Comparison of ENCODE assay signal across 23 mouse cellular contexts in the genomic region with DNA sequence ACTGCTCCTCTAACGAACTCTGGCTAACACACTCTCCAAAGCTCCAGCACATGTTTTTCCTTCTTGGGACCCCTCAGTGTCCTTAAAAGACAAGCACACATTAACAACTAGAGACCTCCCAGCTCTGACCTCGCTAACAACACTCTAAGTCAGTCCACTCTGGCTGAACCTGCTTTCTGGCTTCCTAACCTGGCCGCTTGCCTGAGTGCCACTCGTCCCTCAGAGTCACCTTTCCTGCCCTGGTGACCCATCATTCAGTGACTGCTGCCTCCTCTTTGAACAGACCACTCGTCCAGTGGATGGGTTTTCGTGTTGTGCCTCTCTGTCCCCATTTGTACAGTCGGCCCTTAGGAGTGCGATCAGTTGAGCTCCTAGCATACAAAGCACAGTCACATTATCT. TPM values are rescaled to one million over a fixed set of nuclear protein-coding genes. Genes with fewer than 3 reads are reported as not detected.
A peak's percentile ranks its signal among the peaks of the same experiment; 100 is the strongest.
DNase-seq lines count a peak whose midpoint lies in the region; ATAC-seq and TF ChIP-seq lines count a peak whose summit lies in the region.
"Had no signal": no experiment of that assay in that cellular context is flagged by ENCODE, and none has a peak within 500 bp of the region (broad histone marks: within the 10 kb centered on the region; RNA-seq: fewer than 3 reads in every experiment).

No protein-coding gene starts in this region.

- intact Hi-C loops in gastrocnemius, adult 2 months (cut with DNase I): no loop called here

- H3K27ac ChIP-seq in gastrocnemius, adult 2 months: no peak overlapping the region
- H3K27ac ChIP-seq in liver, embryonic 14.5 days: no peak overlapping the region
- no peak overlapping the region for H3K27ac ChIP-seq in lung, postnatal 0 days (ENCODE audit: low read length)
- H3K27ac ChIP-seq in liver, embryonic 15.5 days (replicated peaks): no peak overlapping the region; the same call in 1 of the 2 replicates
- H3K27ac ChIP-seq in heart, embryonic 10.5 days: no peak overlapping the region
- H3K27ac ChIP-seq: forebrain, embryonic 12.5 days; forebrain, embryonic 15.5 days; heart, embryonic 15.5 days; hindbrain, embryonic 10.5 days; hindbrain, embryonic 13.5 days had no signal

- TF ChIP-seq CTCF in gastrocnemius, adult 2 months (IDR thresholded peaks at IDR 0.05): no peak
- no peak for TF ChIP-seq CTCF in liver, embryonic 14.5 days (IDR thresholded peaks at IDR 0.05; ENCODE audit: low read depth)
- no peak for TF ChIP-seq CTCF in lung, postnatal 0 days (IDR thresholded peaks at IDR 0.05)

- peak; percentile 58 for DNase-seq in gastrocnemius, adult 2 months
- no peak for DNase-seq in gastrocnemius, adult 8-10 months (ENCODE audit: low spot score in 2 of 2)
- DNase-seq in liver, embryonic 14.5 days (ENCODE audit: low read depth in 3 of 3, low spot score in 3 of 3): no peak
- no peak for DNase-seq in liver
- DNase-seq in lung, postnatal 10 days: peak; percentile 46
- no peak for DNase-seq in lung, postnatal 0 days (ENCODE audit: low spot score)
- no peak for DNase-seq in heart, embryonic 10.5 days (ENCODE audit: low spot score)
- DNase-seq: adrenal gland, adult 2 months; adrenal gland, postnatal 14 days; cerebellum, adult 11 months; cerebellum, adult 2 months; gastrocnemius, postnatal 14 days; heart, adult 11 months; heart, postnatal 36 days had no signal

- H3K27me3 ChIP-seq in liver, embryonic 14.5 days (ENCODE audit: control insufficient read depth, insufficient read depth, low read length): no peaks in the 10 kb centered on the region
- no peaks in the 10 kb centered on the region for H3K27me3 ChIP-seq in lung, postnatal 0 days (replicated peaks; ENCODE audit: insufficient read depth, low read length)
- no peaks in the 10 kb centered on the region; the same call in 1 of the 2 replicates for H3K27me3 ChIP-seq in liver, embryonic 15.5 days
- H3K27me3 ChIP-seq in heart, embryonic 10.5 days (ENCODE audit: insufficient read depth, poor library complexity, severe bottlenecking): peaks cover 6% of the 10 kb centered on the region; the same call in 1 of the 2 replicates
- H3K27me3 ChIP-seq: forebrain, embryonic 12.5 days; forebrain, embryonic 15.5 days; hindbrain, embryonic 13.5 days had no signal

- H3K4me2 ChIP-seq in liver, embryonic 14.5 days (ENCODE audit: low read depth): peak overlapping the region; percentile 53; the same call in 1 of the 2 replicates
- no peak overlapping the region for H3K4me2 ChIP-seq in lung, postnatal 0 days (replicated peaks; ENCODE audit: low read depth, low read length)
- H3K4me2 ChIP-seq in liver, embryonic 15.5 days: peak overlapping the region; percentile 14; the same call in 1 of the 2 replicates
- H3K4me2 ChIP-seq: forebrain, embryonic 12.5 days; forebrain, embryonic 15.5 days; heart, embryonic 12.5 days; heart, embryonic 15.5 days; hindbrain, embryonic 13.5 days had no signal

- no peaks in the 10 kb centered on the region for H3K9me3 ChIP-seq in liver, embryonic 14.5 days (ENCODE audit: control insufficient read depth, low read length)
- H3K9me3 ChIP-seq in lung, postnatal 0 days (ENCODE audit: low read length): no peaks in the 10 kb centered on the region
- no peaks in the 10 kb centered on the region for H3K9me3 ChIP-seq in liver, embryonic 15.5 days (replicated peaks)
- H3K9me3 ChIP-seq in heart, embryonic 10.5 days: no peaks in the 10 kb centered on the region
- H3K9me3 ChIP-seq: forebrain, embryonic 12.5 days; forebrain, embryonic 15.5 days; heart, embryonic 12.5 days; heart, embryonic 15.5 days; hindbrain, embryonic 10.5 days; hindbrain, embryonic 13.5 days had no signal

- no peak overlapping the region for H3K9ac ChIP-seq in liver, embryonic 14.5 days (replicated peaks)
- no peak overlapping the region for H3K9ac ChIP-seq in lung, postnatal 0 days (replicated peaks; ENCODE audit: low read depth)
- no peak overlapping the region for H3K9ac ChIP-seq in liver, embryonic 15.5 days
- H3K9ac ChIP-seq: forebrain, embryonic 12.5 days; forebrain, embryonic 15.5 days; heart, embryonic 12.5 days; heart, embryonic 15.5 days; hindbrain, embryonic 13.5 days had no signal

- no peak overlapping the region for H3K4me3 ChIP-seq in gastrocnemius, adult 2 months
- H3K4me3 ChIP-seq in liver, embryonic 14.5 days (ENCODE audit: insufficient read depth in 1 of 2, low read depth in 2 of 2, low read length in 2 of 2): peak overlapping the region in 1 of 2 experiments; percentile 33; a peak in 2 of 4 replicates
- no peak overlapping the region for H3K4me3 ChIP-seq in lung, postnatal 0 days (ENCODE audit: low read depth, low read length)
- H3K4me3 ChIP-seq in liver, embryonic 15.5 days (replicated peaks): no peak overlapping the region
- no peak overlapping the region for H3K4me3 ChIP-seq in heart, embryonic 10.5 days
- H3K4me3 ChIP-seq: forebrain, embryonic 12.5 days; forebrain, embryonic 15.5 days; heart, embryonic 12.5 days; heart, embryonic 15.5 days; hindbrain, embryonic 10.5 days; hindbrain, embryonic 13.5 days had no signal

- ATAC-seq in liver, embryonic 14.5 days (ENCODE audit: insufficient read depth): no peak
- ATAC-seq in lung, postnatal 0 days: no peak
- no peak for ATAC-seq in liver, embryonic 15.5 days (ENCODE audit: insufficient read depth)
- ATAC-seq: CD4-positive, CD25-positive, alpha-beta regulatory T cell, adult 4 months; forebrain, embryonic 15.5 days; hindbrain, embryonic 16.5 days had no signal

- H3K4me1 ChIP-seq in liver, embryonic 14.5 days (replicated peaks; ENCODE audit: control insufficient read depth in 2 of 2, insufficient read depth in 2 of 2, low read length in 1 of 2): peaks cover 47 to 67% of the 10 kb centered on the region in 2 experiments
- H3K4me1 ChIP-seq in lung, postnatal 0 days (ENCODE audit: insufficient read depth, low read depth, low read length): no peaks in the 10 kb centered on the region; the same call in 1 of the 2 replicates
- peaks cover 72% of the 10 kb centered on the region for H3K4me1 ChIP-seq in liver, embryonic 15.5 days (replicated peaks)
- H3K4me1 ChIP-seq in heart, embryonic 10.5 days: peaks cover 42% of the 10 kb centered on the region
- H3K4me1 ChIP-seq: forebrain, embryonic 12.5 days; forebrain, embryonic 15.5 days had no signal

- WGBS in liver, embryonic 14.5 days (ENCODE audit: insufficient replicate concordance): 63% methylated on average over 8 of the region's 8 CpGs
- 69% methylated on average over 8 of the region's 8 CpGs for WGBS in lung, postnatal 0 days
- WGBS in liver, embryonic 15.5 days (ENCODE audit: insufficient replicate concordance): 72% methylated on average over 8 of the region's 8 CpGs
- WGBS in heart, embryonic 10.5 days: 78% methylated on average over 8 of the region's 8 CpGs

- H3K36me3 ChIP-seq in liver, embryonic 14.5 days (replicated peaks; ENCODE audit: control insufficient read depth, insufficient read depth, low read depth): no peaks in the 10 kb centered on the region
- no peaks in the 10 kb centered on the region for H3K36me3 ChIP-seq in lung, postnatal 0 days (ENCODE audit: insufficient read depth, low read length)
- H3K36me3 ChIP-seq in liver, embryonic 15.5 days (replicated peaks): no peaks in the 10 kb centered on the region
- no peaks in the 10 kb centered on the region for H3K36me3 ChIP-seq in heart, embryonic 10.5 days
- H3K36me3 ChIP-seq: forebrain, embryonic 12.5 days; forebrain, embryonic 15.5 days; heart, embryonic 12.5 days; heart, embryonic 15.5 days; hindbrain, embryonic 10.5 days; hindbrain, embryonic 13.5 days had no signal

- no peak for TF ChIP-seq EP300 in liver, embryonic 14.5 days (IDR thresholded peaks at IDR 0.05; ENCODE audit: low read depth)
- TF ChIP-seq EP300 in lung, postnatal 0 days (IDR thresholded peaks at IDR 0.05): no peak

RNA-seq across cellular contexts. Expression of a gene that starts 19.8 kb away (rescaled TPM):
- 1 to 10 TPM in 1 of 2 experiments, under 1 TPM in 1; 0.78 to 1.6 TPM for total RNA-seq in gastrocnemius, adult 2 months (2021)
- 1 to 10 TPM; 1.6 to 3.1 (median 2.4) TPM for total RNA-seq in gastrocnemius, adult 8-10 months (2022)
- 0.12 and 0.21 TPM in 2 replicates for polyA plus RNA-seq in liver, embryonic 14.5 days (2012; rRNA removed)
- polyA plus RNA-seq in liver, embryonic 14.5 days (2014; fragmentation: Nextera tagmentation; extraction: Ambion mirVana): 0.08 and 0.16 TPM in 2 replicates
- polyA plus RNA-seq in lung, postnatal 0 days (2015; fragmentation: Nextera tagmentation; extraction: Ambion mirVana): 22.4 and 25.7 TPM in 2 replicates
- polyA plus RNA-seq in liver, embryonic 15.5 days (2015; fragmentation: Nextera tagmentation; extraction: Ambion mirVana): 0.26 and 0.35 TPM in 2 replicates
- 0.23 and 0.26 TPM in 2 replicates for polyA plus RNA-seq in heart, embryonic 10.5 days (2016; fragmentation: Nextera tagmentation; extraction: Ambion mirVana)
- polyA plus RNA-seq: CD4-positive, CD25-positive, alpha-beta regulatory T cell, adult 4 months had no signal

Comparison
In these comparisons a context has a peak if more than half of its experiments do, and no peak if none do; other contexts are left out.
1. DNase-seq: peak in gastrocnemius, adult 2 months (single experiment) and lung, postnatal 10 days (single experiment); none in gastrocnemius, adult 8-10 months (0 of 2), liver, embryonic 14.5 days (0 of 3), liver (single experiment), lung, postnatal 0 days (single experiment) and heart, embryonic 10.5 days (single experiment).
2. RNA of a gene that starts 19.8 kb away (polyA plus RNA-seq): 22.4 to 25.7 TPM in lung, postnatal 0 days; 0.26 to 0.35 TPM in liver, embryonic 15.5 days, 0.23 to 0.26 TPM in heart, embryonic 10.5 days and 0.08 to 0.21 TPM in liver, embryonic 14.5 days; every median in the first group is over 10 times any median in the second.